12 mouse cellular contexts compared by ENCODE assay signal in genomic region chr11:98395041-98395440, GRCm38 (mm10). TPM values are rescaled to one million over a fixed set of nuclear protein-coding genes. Genes with fewer than 3 reads are reported as not detected.
DNase-seq lines count a peak whose midpoint lies in the region; ATAC-seq and TF ChIP-seq lines count a peak whose summit lies in the region.
"Had no signal": no experiment of that assay in that cellular context is flagged by ENCODE, and none has a peak within 500 bp of the region (broad histone marks: within the 10 kb centered on the region; RNA-seq: fewer than 3 reads in every experiment).

No protein-coding gene starts in this region.

- no peaks in the 10 kb centered on the region for H3K9me3 ChIP-seq in stomach, postnatal 0 days (ENCODE audit: control insufficient read depth, low read length)
- H3K9me3 ChIP-seq: midbrain, embryonic 10.5 days had no signal

- peak overlapping the region; percentile 84 for H3K27ac ChIP-seq in stomach, postnatal 0 days (replicated peaks)
- H3K27ac ChIP-seq: midbrain, embryonic 10.5 days had no signal

- TF ChIP-seq EP300 in stomach, postnatal 0 days (optimal IDR thresholded peaks at IDR 0.05) = no peak

- ATAC-seq in stomach, postnatal 0 days (ENCODE audit: low FRiP score, low TSS enrichment) = peak; percentile 88
- ATAC-seq: Patski had no signal

- H3K4me1 ChIP-seq in stomach, postnatal 0 days (replicated peaks; ENCODE audit: control insufficient read depth, insufficient read depth) = 0 out of 2 replicates have a peak, but pooled peaks cover 3% of the 10 kb centered on the region

- no peaks in the 10 kb centered on the region; the same call in 1 of the 2 replicates for H3K36me3 ChIP-seq in stomach, postnatal 0 days (ENCODE audit: control insufficient read depth, insufficient read depth, low read length)
- H3K36me3 ChIP-seq: midbrain, embryonic 10.5 days had no signal

- no peak overlapping the region for H3K9ac ChIP-seq in stomach, postnatal 0 days (ENCODE audit: low read length)

- H3K27me3 ChIP-seq in stomach, postnatal 0 days (ENCODE audit: control insufficient read depth, insufficient read depth, low read length) = no peaks in the 10 kb centered on the region
- H3K27me3 ChIP-seq: Patski had no signal

- peak; percentile 68 for DNase-seq in testis, postnatal 10 days (ENCODE audit: low spot score)
- no peak for DNase-seq in testis, postnatal 14 days (ENCODE audit: low spot score)
- DNase-seq in heart, postnatal 10 days = peak; percentile 80 to 85
- DNase-seq in kidney, postnatal 25 days = peak; percentile 80 to 87
- DNase-seq in stomach, postnatal 0 days (ENCODE audit: low spot score) = peak; percentile 92
- DNase-seq in embryo, embryonic 10.5 days (ENCODE audit: low spot score) = no peak
- no peak for DNase-seq in thymus, postnatal 4 days
- no peak for DNase-seq in retina, postnatal 1 day

- 43% methylated on average over 4 of the region's 4 CpGs for WGBS in stomach, postnatal 0 days

- H3K4me3 ChIP-seq in stomach, postnatal 0 days (ENCODE audit: low read depth, low read length) = no peak overlapping the region
- H3K4me3 ChIP-seq: midbrain, embryonic 10.5 days had no signal

- H3K4me2 ChIP-seq in stomach, postnatal 0 days (replicated peaks; ENCODE audit: low read depth) = no peak overlapping the region

- no peak for TF ChIP-seq CTCF in stomach, postnatal 0 days (IDR thresholded peaks at IDR 0.05; ENCODE audit: low read depth)

- intact Hi-C loops in heart, postnatal 10 days (cut with DNase I) = no loop called here

RNA-seq across cellular contexts. Expression of gene Pgap3, which starts 5.2 kb away (rescaled TPM):
- 10 to 100 TPM; 14.5 to 17.8 TPM for total RNA-seq in heart, postnatal 10 days (2021)
- 11.0 and 13.4 TPM in 2 replicates for polyA plus RNA-seq in stomach, postnatal 0 days (2015; fragmentation: Nextera tagmentation; extraction: Ambion mirVana)

RNA-seq across cellular contexts. Expression of gene Pnmt, which starts 8.8 kb away (rescaled TPM):
- under 1 TPM in 1 of 2 experiments, not detected in 1; 0.31 TPM for total RNA-seq in heart, postnatal 10 days (2021)
- not detected in 2 replicates for polyA plus RNA-seq in stomach, postnatal 0 days (2015; fragmentation: Nextera tagmentation; extraction: Ambion mirVana)
- total RNA-seq: layer of hippocampus, postnatal 25 days had no signal
- polyA plus RNA-seq: midbrain, embryonic 10.5 days; Patski; urinary bladder, adult 2 months had no signal

RNA-seq across cellular contexts. Expression of gene Tcap, which starts 11.4 kb away (rescaled TPM):
- total RNA-seq in heart, postnatal 10 days (2021) = 100 to 1,000 TPM; 469 to 500 TPM
- polyA plus RNA-seq in stomach, postnatal 0 days (2015; fragmentation: Nextera tagmentation; extraction: Ambion mirVana) = 0.13 and 0.38 TPM in 2 replicates
- polyA plus RNA-seq: midbrain, embryonic 10.5 days; Patski had no signal

RNA-seq across cellular contexts. Expression of gene Erbb2, which starts 17.2 kb away (rescaled TPM):
- 10 to 100 TPM; 12.7 to 19.3 TPM for total RNA-seq in heart, postnatal 10 days (2021)
- 26.9 and 30.7 TPM in 2 replicates for polyA plus RNA-seq in stomach, postnatal 0 days (2015; fragmentation: Nextera tagmentation; extraction: Ambion mirVana)

RNA-seq across cellular contexts. Expression of gene Stard3, which starts 36.9 kb away (rescaled TPM):
- 10 to 100 TPM; 23.9 to 24.5 TPM for total RNA-seq in heart, postnatal 10 days (2021)
- polyA plus RNA-seq in stomach, postnatal 0 days (2015; fragmentation: Nextera tagmentation; extraction: Ambion mirVana) = 24.9 TPM in 2 replicates

Comparison
In these comparisons a context has a peak if more than half of its experiments do, and no peak if none do; other contexts are left out.
1. DNase-seq: peak in testis, postnatal 10 days (single experiment), heart, postnatal 10 days (2 of 2), kidney, postnatal 25 days (2 of 2) and stomach, postnatal 0 days (single experiment); none in testis, postnatal 14 days (single experiment), embryo, embryonic 10.5 days (single experiment), thymus, postnatal 4 days (single experiment) and retina, postnatal 1 day (single experiment).